Mouse (Mus musculus) spleen, adult 18-20 months (tissue): ENCODE measurements around the gene Trim7.
"Not testable (repeated sequence)": the region's sequence is repeated elsewhere in the genome, so short reads cannot be mapped to it uniquely, and the experiment has no call there.

Experiments
- DNase-seq, 2 experiments: peaks; one replicate each; pipeline ENCODE4 v3.0.0; 2022; ENCODE audit warnings: mixed read lengths in 2 of 2

Gene Trim7

DNA sequence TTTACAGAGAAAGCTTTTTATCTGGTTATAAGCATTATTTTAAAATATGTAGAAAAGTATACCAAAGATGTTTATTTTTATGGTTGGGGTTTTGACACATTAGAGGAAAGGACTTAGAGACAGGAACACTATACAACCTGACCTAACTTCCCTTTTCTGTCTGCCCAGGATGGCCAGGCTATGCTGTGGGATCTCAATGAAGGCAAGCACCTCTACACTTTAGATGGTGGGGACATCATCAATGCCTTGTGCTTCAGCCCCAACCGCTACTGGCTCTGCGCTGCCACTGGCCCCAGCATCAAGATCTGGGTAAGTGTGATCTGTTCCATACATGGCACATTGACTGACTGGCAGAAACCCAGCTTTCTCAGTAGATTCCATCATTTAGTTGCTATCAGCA lies 22.0 kb upstream of the Trim7 start:
- DNase-seq = no peak

DNA sequence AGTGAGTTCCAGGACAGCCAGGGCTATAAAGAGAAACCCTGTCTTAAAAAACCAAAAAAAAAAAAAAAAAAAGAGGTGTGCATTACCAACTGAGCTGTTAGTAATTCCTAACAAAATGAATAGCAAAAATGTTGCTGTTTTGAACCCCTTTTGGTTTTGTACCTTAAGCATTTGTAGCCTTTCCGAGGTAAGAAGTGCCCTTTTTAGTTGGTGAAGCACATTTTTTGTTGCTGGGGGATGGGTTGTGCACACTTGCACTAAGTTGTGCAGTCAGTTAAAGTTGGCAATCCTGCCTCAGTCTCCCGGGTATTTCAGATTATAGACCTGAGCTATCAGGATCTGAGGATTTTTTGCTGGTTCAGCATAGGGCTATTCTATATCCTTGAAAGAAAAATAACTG lies 21.0 kb upstream of the Trim7 start:
- no peak for DNase-seq

DNA sequence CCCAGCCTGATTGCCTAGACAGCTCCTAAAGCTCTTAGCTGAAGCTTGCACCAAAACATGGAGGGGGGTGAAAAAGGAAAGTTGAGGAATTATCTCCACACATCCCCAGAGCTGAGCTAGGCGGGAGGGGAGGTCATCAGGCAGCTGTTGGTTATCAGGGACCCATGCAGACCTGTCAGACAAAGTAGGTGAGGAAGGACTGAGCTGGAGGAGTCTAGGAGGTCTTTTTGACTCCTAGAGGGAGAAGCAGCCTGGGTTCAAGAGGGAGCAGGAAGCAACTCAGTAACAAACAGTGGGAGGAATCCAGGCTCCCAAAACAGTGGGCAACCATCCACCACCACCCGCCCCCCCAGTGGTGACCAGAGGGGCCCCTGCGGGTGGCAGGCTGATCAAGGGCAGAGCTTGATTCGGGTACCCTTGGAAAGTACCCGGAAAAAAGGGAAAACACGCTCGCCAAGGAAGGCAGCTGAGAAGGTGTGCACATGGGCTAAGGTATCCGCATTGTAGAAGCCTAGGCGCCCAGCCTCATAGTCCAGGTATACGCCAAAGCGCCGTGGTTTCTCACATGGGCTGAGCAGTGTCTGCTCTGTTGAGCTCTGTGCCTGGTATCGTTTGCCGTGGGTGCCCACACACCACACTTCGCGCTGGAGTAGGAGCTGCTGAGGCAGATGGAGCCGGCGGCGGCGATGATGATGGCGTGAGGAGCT lies 18.9 kb upstream of the Trim7 start:
- DNase-seq = no peak

DNA sequence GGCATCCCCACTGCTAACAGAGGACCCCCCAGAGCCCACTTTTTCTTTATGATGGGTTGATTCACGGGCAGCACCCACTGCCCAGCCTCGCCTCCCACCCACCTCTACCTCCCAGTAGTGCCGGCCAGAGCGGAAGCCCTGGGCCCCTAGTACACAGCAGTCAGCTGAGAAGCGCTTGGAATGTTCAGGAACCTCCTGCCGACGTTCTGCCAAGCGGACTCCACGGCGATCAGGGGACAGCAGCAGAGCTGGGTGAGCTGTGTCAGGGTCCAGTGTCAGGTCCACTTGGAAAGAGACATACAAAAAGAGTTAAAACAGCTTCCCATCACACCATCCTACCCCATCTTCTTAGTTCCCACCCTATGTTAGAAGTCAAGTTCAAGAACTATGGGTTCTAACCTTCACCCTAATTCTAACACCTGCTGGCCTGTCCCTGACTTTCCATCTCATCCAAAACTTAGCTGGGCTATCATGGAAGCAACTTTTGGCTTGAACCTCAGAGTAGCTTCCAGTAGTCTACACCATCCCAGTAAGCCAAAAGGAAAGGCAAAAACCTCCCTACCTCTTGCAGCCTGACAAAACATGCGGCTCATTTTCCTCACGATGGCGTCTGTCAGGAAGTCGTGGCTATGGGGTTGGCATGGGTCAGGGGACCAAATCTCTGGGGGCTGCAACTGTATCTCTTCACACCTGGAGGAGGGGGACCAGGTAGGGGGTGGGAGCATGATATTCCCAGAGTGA lies 18.2 kb upstream of the Trim7 start:
- no peak for DNase-seq

DNA sequence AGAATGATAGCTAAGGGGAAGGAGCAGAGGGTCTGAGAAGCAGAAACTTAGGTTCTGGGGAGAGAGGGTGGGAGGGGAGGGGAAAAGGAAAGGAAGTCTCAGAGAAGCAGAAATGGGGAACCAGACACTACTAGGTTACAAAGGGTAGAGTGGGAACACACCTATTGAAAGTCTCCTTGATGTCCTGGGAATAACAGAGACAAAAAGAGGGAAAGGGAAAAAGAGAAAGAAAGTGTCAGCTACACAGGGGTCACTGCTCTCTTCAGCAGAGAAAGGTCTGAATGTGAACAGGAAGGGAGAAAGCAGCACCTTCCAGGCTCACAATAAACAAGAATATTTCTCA lies 17.7 kb upstream of the Trim7 start:
- DNase-seq = no peak

DNA sequence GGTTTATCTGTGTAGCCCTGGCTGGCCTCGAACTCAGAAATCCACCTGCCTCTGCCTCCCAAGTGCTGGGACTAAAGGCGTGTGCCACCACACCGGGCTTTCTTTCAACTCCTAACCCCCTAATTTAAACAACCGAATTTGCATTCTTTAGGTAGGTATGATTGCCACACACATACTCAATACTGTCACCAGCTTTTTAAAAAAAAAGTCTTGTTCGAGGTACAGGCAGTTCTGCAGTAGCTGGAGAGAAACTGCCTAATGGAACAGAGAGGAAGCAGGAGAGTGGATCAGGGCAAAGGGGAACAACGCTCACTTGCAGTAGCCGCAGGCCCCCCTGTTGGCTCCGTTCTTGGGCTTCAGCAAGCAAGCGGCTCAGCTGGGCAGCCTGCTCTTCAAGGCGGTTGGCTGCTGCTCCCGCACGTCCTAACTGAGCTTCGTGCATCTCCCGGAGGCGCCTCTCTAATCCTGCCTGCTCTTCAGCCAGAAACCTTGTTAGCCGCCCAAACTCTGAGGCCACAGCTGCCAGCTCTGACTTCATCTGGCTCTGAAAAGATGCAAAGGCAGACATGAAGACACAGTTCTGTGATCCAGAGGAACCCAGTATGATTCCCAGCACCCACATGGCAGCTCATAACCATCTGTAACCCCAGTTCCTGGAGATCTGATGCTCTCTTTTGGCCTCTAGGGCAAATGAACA lies 17.1 kb upstream of the Trim7 start:
- DNase-seq = no peak

DNA sequence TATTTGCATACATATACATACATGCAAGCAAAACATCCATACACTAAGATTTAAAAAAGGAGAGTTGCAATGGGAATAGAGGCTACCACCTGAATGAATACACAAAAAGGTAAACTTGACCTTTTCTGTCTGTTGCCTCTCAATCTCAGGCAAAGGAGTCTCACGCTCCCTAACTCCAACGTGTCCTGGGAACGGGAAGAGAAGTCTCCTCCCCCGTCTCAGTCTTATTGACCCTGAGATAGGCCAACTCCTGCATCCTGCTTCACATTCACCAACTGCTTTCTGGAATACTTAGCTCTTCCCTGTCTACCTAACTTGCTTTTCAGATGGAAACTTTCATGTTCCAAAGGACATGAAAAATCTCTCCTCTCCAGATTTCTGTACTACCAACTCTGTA lies 16.5 kb upstream of the Trim7 start:
- no peak for DNase-seq

DNA sequence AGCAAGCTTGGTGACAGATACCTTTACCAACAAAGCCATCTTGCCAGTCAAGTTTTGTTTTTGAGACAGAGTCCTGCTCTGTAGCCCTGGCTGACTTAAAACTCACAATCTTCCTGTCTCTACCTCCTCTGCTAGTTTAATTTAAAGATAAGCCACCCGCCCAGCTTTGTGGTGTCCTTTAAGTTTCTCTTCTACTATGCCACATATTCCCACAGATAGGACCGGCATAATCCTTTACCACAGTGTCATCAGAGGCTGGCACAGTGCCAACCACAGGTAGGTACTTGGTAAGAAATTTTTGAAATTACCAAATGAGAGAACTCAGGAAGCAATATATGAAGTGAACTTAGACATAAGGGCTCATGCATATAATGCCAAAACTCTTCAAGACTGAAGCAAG lies 15.8 kb upstream of the Trim7 start:
- no peak for DNase-seq

DNA sequence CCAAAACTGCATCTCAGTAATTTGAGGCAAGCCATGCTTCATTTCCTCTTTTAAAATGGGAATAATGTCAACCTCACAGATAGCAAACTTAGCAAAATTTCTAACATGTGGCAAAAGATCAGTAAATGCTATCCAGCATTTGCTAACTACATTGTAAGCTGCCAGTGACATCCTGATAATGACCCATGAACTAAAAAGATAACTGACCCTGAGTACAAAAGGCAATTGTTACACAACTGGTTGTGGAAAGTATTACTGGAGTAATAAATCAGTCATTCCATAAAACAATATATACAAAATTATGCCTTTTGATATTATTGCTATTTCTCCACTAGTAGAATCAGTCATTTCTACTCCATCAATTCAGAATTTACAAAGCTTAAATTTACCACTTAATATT lies 12.2 kb upstream of the Trim7 start:
- DNase-seq = no peak

DNA sequence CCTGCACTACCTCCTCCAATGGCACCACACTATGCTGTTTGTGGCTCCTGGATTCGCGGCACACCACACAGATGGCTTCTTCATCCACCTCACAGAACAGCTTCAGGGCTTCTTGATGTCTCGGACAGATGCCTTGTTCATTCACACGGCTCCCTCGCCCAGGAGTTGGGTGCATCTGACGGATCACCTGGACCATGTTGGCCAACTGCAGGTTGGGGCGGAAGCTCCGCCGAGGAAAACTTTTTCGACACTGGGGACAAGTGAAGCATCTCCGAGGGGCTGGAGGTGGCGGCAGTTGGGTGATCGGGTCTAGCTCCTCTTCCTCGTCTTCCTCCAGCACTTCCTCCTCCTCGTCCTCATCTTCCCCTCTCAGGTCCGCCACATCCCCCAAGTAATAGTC lies 10.1 kb upstream of the Trim7 start:
- DNase-seq = no peak

DNA sequence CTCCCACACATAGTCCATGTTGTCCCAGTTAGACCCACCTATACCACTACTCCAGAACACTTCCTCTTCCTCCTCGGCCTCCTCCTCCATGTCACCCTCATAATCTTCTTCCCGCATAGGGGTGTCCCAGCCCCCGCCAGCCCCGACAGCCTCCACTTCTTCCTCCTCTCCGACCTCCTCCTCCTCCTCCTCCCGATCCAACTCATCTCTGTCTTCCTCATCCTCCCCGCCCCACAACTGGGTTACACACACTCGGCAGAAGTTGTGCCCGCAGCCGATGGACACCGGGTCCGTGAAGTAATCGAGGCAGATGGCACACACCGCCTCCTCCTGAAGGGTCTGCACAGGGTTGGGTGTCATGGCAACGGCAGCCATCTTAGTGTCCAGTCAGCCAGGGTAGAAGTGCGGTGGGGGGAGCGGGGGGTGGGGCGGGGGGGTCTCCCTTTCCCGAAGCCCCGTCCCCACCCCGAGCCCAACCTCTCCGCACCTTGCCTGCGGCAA lies 9.6 kb upstream of the Trim7 start:
- peak; percentile 38 to 39 for DNase-seq

DNA sequence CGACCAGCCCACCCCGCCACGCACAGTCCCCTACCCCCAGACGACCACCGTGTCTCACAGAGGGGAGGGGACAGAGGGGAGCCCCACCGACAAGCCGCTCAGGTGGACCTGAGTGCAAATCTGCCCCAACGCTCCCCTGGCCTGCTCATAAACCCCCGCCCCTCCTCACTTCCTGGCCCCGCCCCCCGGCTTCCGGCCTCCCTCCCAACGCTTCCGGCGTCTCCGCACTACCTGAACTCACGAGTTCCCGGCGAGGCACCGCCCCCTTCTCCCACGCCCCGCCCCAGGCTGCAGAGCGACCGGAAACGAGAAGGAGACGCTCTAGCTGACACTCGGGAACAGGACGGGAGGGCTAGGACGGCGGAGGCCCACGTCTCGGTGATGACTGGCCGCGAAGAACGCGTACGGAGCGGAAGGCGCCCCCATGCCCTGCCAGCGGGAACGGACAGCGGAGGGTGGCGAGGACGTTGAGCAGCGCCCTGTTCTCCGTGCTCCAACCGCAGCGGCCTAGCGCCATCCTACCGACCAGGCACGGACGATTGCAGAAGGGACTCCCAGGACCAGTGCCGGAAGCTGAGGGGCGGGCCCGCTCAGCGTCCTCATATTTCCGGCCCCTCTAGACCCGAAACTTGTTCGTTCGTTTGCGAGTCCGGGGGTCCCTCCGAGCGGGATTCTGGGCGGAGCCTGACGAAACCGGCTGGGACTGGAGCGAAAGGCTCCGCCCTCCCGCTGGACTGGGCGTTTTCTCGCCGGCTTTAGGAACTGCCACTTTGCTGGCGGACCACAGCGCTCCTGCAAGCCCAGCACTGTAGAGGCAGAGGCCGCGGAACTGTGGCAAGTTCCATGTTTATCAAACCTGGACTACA lies 8.9 kb upstream of the Trim7 start, which contains the start of gene Trim41:
TSS of gene Trim41 (minus strand) at position 554 of the 866 bp plus-strand sequence.
- peak; percentile 99 for DNase-seq

DNA sequence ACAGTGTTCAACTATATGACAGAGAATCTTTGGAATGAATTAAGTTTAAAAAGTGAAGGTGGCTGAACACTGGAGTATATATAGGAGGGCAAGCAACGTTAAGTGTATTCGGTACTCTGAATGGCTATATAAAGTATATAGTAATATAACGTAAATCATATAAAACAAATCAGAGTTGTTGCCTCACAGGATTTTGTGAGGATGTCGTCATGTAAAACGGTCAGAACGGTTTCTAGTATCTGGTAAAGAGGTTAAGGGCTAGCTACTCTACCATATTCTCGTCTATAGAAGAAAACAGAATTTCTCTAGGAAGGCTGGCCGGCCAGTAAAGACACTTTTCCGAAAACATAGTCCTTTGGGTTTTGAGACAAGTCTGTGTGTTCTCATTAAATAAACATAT lies 8.1 kb upstream of the Trim7 start:
- no peak for DNase-seq

DNA sequence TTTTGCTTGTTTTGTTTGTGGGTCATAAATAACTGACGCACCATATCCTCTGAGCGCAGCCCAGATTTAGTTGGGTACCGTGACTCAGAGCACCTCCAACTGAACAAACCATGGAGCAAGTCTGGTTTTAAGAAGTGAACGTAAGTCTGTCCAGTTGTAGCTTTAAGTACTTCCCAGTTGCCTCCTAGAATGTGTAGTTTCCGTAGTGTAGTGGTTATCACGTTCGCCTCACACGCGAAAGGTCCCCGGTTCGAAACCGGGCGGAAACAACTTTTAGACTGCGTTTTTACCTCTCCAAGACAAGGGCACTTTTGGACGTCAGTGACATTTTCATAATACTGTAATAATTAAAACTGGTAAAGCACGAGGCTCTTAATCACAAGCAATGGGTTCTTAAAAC lies 7.6 kb upstream of the Trim7 start:
- DNase-seq = peak; percentile 64 to 79

DNA sequence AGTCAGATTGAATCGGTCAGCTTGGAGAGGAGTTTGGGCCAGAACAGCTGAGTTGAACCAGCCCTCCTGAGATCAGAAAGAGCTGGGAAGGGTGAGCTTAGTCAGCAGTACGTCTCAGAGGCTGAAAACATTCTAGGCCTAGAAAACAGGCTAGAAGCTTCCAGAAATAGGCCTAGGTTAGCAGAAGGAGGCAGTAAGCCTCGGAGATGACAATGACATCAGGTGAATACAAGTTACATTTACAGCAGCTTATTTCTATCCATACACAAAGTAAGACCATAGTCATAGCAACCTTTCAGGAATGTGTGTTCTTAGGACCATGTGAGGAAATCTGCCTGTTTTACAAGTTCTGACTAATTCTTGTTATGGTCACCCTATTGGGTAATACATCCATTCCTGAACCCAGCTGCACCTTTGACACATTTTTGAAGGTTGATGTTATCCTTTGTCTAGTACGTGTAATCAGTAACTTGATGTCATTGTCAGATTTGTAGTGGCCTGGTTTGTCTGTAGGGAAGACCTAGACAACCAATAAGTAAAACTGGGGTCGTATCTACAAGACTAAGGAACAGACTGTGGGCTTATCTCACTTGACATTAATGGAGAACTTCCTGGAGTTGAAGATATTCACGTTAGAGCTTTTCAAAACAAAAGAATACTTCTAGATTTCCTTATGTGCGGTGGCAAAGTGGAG lies 6.2 kb upstream of the Trim7 start:
- no peak for DNase-seq

DNA sequence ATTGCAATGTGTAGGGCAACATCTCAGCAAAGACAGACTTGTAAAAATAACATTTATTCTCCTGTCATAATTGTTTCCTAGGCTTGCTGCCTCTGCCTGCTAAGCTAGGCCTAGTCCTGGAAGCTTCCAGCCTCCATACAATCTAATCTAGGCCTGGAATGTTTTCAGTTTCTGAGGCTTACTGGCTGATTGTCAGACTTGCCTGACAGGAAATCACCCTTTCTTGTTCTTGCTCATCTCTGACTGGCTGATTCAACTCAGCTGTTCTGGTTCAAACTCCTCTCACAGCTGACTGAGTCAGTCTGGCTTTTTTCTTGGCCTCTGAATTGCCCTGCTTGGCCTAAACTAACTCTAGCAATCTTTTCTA lies 5.6 kb upstream of the Trim7 start:
- DNase-seq = no peak

DNA sequence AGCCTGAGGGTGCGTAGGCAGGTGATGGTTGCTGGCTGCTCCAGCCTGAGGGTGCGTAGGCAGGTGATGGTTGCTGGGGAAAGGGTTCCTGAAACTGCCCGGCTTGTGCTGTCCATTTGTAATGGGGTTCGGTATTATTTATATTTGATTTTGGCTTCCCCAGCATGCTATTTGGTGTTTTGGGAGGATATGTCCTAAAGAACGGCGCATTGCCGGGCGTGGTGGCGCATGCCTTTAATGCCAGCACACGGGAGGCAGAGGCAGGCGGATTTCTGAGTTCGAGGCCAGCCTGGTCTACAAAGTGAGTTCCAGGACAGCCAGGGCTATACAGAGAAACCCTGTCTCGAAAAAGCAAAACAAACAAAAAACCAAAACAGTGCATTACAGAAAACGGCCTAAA lies 4.6 kb upstream of the Trim7 start:
- DNase-seq = not testable (repeated sequence)

DNA sequence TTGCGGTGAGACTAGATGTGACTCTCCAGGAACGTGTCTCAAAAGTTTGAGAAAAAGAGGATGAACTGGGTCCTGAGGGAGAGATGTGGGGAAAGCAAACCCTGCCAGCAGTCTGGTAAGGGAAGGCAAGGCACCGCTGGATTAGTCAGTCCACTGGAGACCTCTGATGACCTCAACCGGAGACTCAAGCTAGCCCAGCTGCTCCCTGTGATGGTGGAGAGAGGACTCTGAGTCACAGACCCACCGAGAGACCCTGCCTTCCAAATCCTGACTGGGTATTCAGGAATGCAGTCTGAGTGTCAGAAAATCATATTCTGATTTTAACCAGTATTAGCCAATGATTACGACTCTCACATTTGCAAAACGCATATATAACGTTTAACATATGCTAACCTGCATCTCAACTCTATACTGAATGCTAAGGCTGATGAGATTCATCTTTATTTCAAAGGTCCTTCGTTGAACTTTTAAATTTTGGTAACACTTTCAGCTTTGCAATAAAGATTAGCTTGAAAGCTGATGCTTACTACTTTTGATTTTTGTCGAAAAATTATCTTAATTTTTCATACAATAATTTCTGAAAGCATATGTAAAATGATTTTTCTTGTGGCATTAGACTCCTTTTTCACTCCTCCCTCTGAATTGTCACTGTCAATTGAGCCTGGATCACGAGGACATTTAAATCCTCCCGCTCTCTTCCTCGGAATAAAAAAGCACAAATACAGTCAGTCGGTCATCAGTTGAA lies 3.0 kb upstream of the Trim7 start:
- DNase-seq = no peak

DNA sequence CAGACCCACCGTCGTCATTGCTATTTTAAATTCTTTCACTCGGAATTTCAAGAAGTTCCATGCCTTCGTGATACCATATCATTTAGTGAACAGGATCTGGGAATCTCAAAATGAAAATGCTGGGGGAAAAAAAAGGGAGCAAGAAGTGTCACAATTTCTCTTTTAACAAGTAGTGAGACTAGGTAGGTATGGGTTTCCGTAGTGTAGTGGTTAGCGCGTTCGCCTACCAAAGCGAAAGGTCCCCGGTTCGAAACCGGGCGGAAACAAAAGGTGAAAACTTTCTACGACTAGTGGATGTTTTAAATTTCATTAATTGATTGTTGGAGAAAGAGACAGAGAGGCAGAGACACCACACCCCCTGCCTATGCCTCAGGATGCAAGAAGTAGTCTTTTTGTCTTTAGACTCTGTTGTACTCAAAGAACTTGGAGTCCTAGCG lies 2.4 kb upstream of the Trim7 start:
- peak; percentile 56 to 72 for DNase-seq

DNA sequence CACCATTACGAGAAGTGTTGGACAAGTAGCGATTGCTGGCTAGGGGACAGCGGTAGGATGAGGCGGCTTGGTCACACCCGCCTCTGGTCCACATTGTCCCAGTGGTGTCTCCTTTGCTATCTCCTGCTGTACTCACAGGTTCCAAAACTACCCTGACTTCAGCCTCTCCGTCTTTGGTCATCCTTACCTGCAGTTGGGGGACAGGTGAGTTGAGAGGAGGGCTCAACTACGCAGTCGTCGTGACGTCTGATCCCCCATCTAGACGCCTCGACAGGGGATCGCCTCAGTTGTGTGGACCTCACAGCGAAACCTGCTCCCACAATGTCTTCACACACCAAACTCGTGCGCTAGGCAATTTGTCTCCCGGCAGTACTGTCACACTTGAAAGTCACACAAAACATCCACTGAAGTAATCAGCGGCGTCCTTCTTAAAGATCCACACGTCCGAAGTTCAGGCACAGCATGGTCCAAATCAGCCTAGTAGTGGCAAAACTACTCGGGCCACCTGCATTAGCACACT lies 1.6 kb upstream of the Trim7 start:
- no peak for DNase-seq

DNA sequence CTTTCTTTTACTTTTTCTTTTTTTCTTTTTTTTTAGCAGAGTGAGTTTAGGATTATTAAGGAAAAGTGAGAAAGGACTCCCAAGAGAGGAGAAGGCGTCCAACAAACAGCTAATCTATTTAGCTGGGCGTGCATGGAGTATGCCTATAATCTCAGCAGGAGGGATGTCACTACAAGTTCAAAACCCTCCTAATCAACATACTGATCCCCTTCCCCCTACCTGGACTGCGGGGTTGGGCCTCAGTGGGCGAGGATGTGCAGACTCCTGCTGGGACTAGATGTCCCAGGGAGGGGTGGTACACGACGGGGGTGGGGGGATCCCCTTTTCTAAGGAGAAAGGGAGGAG lies 784 bp downstream of the Trim7 start:
- DNase-seq = no peak
